Mouse (Mus musculus): ENCODE measurements around the gene Unc119. TPM values are rescaled to one million over a fixed set of nuclear protein-coding genes. Genes with fewer than 3 reads are reported as not detected.

Unc119 gene
- total RNA-seq, 2 experiments from 2014 or later: 7.1 to 9.2 TPM

DNA sequence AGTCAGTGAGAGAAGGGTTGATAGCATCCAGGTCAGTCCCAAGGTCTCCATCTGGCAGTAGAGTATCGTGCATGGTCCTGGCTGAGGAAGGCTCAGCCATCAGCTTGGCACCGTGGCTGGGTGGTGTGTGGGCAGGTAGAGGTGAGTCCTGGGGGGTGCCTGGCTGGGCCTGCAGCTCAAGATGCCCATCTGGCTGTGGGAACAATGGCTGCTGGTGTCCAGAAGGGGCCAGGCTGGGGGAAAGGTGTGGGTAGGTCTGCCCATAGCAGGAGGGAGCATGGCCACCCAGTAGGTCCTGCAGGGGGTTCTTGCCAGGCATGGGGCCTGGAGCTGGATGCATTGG, 17.5 kb downstream of the Unc119 start:
- DNase-seq: no peak
- no peak for TF ChIP-seq CTCF (IDR thresholded peaks at IDR 0.05)
- Histone ChIP-seq H3K27ac (no peak overlapping the region), H3K4me3 (no peak overlapping the region)
- intact Hi-C loops (cut with DNase I): loop anchor here (1.0 kb wide), 1 partner anchor 39 kb away; no protein-coding TSS in a partner anchor

DNA sequence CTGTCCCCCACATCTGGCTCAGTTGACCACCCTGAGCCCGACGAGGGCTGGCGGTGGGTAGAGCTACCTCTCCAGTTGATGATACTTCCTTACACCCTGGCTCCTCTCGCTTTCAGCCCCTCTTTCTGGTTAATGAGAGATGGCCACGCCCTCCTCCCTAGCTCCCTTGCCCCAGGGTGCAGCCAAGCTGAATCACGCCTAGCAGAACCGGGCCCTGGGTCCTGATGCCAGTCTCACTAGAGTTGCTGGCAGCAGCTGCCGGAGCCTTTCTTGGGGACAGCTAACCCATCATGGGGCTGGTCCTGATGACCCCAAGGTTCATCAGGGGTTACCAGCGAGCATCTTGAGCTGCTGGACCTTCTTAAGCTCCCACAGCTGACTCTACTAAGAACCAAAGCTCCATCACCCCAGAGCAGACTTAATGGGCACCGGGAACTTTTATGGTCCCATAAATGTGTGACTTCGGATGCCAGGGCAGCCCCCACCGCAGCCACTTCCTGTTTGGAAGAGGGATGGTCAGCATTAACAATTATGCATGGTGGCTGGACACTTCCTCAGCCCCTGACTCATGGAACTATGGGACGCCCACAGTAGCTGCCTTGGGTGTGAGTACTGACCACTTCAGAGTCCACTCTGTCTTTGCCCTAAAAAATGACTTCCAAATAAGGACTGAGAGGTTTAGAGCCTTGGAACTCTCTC, 20.2 kb downstream of the Unc119 start:
- intact Hi-C loops (cut with DNase I): no loop called here
- no peak for DNase-seq
- H3K4me3 ChIP-seq: no peak overlapping the region
- H3K27ac ChIP-seq: no peak overlapping the region
- no peak for TF ChIP-seq CTCF (IDR thresholded peaks at IDR 0.05)

DNA sequence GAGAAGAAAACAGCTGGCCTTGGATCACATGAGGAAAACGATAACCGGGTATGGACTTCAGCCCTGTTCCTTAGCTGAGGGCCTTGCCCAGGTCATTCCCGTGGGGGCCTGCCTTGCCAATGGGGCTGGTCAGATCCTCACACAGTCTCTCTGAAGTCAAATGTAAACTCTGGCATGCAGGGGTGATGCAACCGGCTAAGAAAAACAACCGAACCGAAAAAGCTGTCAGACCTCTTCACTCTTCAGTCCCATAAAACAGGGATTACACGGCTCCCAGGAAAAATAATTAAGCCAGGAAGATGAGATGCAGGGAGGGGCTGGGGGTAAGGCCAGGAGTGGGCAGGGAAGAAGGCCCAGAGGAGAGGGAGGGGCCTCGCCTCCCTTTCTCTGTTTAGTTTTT, 20.8 kb downstream of the Unc119 start:
- TF ChIP-seq CTCF (IDR thresholded peaks at IDR 0.05): no peak
- peak; percentile 42 for DNase-seq
- Histone ChIP-seq H3K4me3 (no peak overlapping the region), H3K27ac (no peak overlapping the region)
- intact Hi-C loops (cut with DNase I): no loop called here

DNA sequence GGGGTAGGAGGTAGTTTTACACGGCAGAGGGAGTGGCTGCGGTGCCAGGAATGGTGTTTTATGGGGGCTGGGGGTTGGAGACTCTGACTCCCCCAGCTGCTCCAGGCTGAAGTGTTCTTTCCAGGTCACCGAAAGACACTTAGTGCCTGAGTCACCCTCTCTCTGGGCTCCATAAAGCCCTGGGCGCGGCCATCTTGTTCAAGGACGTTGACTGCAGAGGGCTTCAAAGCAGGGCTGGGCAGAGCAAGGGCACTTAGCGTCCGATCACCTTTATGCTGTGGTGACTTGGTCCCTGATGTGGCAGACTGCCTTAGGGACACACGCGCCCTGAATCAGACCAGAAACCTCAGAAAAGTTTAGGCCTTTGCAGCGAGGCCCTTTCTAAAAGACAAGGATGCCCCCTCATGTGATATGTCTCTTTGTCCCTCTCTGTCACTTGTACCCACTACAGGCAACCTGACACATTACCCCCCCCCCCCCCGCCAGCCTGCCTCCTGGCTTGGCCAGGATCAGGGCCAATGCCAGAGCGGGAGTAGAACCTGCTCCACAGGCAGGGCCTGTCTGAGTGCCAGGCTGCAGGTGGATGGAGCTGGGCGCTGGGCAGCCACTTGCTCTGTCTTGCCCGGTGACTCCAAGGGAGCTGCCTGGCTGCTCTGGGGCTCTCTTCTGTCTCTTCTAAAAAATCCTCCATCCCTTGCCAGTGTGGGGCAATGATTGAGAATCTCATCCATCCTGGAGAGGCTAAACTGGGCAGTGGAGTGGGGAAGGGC, 24.4 kb downstream of the Unc119 start:
- no peak overlapping the region for H3K27ac ChIP-seq
- TF ChIP-seq CTCF (IDR thresholded peaks at IDR 0.05): no peak
- intact Hi-C loops (cut with DNase I): no loop called here
- no peak for DNase-seq
- no peak overlapping the region for H3K4me3 ChIP-seq

DNA sequence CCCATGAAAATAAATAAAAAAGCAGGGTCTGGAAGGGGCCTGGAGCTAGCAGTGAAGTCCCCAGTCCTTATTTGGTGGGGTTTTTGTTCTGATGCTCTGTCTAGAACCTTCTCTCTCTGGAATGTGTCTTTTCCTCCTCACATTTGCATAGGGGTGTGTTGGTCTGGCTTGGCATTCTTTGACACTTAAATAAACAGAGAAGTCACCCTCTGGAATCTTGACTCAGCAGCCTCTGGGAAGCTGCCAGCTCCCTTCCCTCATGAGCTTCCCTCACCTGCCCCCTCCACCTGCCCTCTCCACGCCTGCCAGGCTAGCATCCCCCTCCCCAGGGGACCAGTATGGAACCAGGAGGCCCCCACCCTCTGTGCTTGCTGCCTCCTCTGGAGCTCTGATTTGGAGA, 27.1 kb downstream of the Unc119 start:
- no peak overlapping the region for H3K27ac ChIP-seq
- no peak overlapping the region for H3K4me3 ChIP-seq
- intact Hi-C loops (cut with DNase I): no loop called here
- TF ChIP-seq CTCF (IDR thresholded peaks at IDR 0.05): no peak
- DNase-seq: no peak

DNA sequence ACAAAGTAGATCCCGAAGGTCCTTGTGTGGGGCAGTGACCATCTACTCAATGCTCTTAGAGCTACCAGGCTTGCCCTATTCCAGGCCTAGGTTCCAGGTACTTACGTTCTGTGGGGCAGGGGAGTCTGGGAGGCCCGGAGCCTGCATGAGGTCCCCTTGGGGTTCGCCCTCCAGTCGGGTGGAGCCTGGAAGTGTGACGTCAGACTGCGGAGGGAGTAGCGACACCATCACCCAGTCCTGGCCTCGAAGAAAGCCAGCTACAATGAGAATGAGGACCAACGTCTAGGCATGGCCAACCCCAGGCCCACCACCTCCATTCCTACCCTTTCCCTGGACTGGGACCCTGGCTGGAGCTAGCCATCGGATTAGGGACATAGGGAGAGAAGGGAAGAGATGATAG, 28.4 kb downstream of the Unc119 start:
- Histone ChIP-seq H3K4me3 (no peak overlapping the region), H3K27ac (no peak overlapping the region)
- no peak for TF ChIP-seq CTCF (IDR thresholded peaks at IDR 0.05)
- intact Hi-C loops (cut with DNase I): no loop called here
- no peak for DNase-seq

DNA sequence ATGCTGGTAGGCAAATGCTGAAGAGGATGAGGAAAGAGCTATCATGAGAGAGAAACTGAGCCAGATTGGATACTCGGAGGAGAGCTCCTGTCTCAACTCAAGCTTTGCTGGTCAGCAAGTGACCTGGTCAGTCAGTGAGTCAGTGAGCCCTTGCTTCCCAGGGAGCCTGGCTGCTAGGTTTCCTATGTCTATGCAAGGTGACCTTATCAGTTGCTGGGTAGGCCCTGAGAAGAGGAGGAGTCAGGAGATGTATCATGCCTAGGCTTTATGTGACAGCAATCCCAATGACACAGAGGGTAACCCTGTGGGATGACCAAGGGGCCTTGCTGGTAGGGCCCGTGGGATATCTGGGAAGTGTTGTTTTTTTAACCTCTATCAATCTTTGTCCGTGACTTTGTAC, 28.9 kb downstream of the Unc119 start:
- DNase-seq: no peak
- H3K4me3 ChIP-seq: no peak overlapping the region
- no peak for TF ChIP-seq CTCF (IDR thresholded peaks at IDR 0.05)
- H3K27ac ChIP-seq: no peak overlapping the region
- intact Hi-C loops (cut with DNase I): no loop called here

DNA sequence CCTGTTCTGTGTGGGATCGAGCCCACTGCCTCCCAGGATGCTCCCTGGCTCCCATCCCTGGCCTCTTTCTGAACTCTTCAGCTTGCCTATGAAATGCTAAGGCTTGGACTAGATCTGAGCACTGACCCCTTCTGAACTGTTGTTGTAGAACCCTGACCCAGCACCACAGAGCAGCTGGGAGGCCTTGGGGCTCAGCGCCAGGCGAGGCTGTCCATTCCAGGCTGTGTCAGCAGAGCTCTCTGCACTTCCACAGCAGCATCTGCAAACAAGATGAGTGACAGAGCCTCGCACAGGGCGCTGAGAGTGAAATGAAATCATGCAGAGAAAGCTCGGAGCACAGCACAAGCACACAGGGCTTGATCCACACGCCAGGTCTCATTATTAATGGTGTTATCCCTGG, 29.3 kb downstream of the Unc119 start:
- Histone ChIP-seq H3K27ac (no peak overlapping the region), H3K4me3 (no peak overlapping the region)
- intact Hi-C loops (cut with DNase I): no loop called here
- DNase-seq: peak; percentile 57
- TF ChIP-seq CTCF (IDR thresholded peaks at IDR 0.05): no peak

DNA sequence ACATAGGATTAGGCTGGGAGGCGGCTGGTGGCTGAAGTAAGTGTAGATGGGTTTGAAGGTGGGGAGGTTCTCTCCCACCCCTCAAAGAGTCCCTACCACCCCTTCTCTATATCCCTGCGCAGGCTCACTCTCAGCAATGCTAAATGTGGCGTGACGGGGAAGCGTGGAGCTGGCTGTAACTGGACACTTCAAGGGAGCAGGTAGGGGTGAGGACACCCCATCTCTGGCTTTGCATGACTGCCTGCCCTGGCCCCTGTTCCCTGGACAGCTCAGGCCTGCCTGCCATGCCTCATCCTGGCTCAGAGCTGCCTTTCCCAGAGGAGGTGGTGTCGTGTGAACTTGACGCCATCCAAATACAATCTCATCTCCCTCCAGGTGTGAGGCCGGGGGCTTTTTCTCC, 30.9 kb downstream of the Unc119 start:
- Histone ChIP-seq H3K4me3 (no peak overlapping the region), H3K27ac (no peak overlapping the region)
- DNase-seq: peak; percentile 52
- intact Hi-C loops (cut with DNase I): no loop called here
- no peak for TF ChIP-seq CTCF (IDR thresholded peaks at IDR 0.05)

DNA sequence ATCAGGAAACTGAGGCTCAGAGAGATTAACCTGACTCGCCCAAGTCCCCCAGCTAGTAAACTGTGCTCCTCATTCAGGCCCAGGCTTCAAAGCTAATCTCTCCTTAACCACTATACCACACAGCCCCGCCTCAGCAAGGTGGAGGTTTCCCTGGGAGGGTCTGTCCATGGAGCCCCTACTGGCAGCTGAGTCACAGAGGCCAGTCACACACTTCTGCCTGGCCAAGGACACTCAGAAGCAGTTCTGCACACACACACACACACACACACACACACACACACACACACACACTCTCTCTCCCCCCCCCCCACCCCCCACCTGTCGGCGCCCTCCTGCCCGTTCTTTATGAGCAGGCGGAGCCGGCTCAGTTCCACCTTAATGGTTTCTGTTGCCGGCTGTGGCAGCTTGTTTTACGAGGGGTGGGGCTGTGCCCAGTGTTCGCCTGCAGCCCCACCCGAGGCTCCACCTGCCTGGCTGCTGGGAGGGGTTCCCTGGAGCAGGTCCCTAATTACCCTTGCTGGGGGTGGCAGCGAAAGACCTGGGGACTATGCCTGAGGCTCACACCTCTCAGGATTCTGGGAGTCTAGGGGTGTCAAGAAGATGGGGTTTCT, 34.4 kb downstream of the Unc119 start:
- Histone ChIP-seq H3K27ac (no peak overlapping the region), H3K4me3 (no peak overlapping the region)
- intact Hi-C loops (cut with DNase I): no loop called here
- no peak for TF ChIP-seq CTCF (IDR thresholded peaks at IDR 0.05)
- DNase-seq: no peak

DNA sequence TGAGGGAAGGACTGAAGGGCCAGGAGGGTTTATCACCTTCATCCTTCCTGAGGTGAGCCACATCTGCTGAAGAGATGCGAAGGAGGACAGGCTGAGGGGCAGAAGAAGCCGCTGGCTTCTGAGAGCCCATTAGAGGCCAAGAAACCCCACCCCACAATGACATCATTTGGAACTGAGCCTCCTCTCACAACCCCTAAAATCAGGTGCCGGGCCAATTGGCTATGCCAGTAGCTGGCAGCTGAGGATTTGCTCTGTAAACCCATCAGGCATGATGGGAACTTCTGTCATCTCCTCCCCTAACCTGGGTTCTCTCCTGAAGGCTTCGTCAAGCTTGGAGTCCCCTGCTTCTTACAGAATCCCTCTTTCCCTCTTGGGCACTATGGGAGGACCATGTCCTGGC, 37.1 kb downstream of the Unc119 start:
- no peak for TF ChIP-seq CTCF (IDR thresholded peaks at IDR 0.05)
- intact Hi-C loops (cut with DNase I): no loop called here
- DNase-seq: no peak
- no peak overlapping the region for H3K4me3 ChIP-seq
- H3K27ac ChIP-seq: no peak overlapping the region

DNA sequence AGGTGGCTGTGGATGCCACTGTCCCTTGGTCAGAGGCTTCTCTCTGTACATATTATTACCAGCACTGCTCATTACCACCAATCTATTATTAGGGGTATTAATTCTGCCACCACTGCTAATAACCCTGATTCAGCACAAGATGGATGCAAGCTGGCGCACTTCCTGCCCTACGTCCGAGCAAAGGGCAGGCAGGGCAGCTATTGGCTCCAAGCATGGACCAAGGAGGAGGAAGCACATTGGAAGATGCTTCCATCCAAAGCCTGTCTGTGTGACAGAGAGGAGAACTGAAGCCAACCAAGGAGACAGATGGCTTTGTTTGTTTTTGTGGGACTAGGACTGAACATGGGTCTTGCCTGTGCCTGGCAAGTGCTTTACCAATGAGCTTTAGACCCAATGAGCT, 37.7 kb downstream of the Unc119 start:
- Histone ChIP-seq H3K4me3 (no peak overlapping the region), H3K27ac (no peak overlapping the region)
- DNase-seq: no peak
- no peak for TF ChIP-seq CTCF (IDR thresholded peaks at IDR 0.05)
- intact Hi-C loops (cut with DNase I): no loop called here

DNA sequence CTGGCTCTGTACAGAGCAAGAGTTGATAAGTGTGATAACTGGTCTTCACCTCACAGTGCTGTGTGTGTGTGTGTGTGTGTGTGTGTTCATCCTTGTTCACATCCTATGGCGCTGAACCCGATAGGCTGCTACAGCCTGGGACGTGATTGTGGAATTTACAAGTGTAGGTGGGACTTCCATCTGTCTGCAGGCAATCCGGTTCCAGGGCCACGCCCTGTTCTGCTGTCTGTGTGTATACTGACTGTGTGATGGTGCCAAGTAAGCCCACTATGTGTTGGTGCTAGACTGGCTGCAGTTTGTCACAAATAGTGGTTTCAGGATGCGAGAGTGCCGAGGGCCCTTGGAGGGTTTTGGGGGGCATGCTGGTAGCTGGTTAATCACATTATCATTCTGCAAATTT, 39.0 kb downstream of the Unc119 start:
- no peak overlapping the region for H3K27ac ChIP-seq
- intact Hi-C loops (cut with DNase I): no loop called here
- no peak overlapping the region for H3K4me3 ChIP-seq
- DNase-seq: no peak
- TF ChIP-seq CTCF (IDR thresholded peaks at IDR 0.05): no peak
